Mouse (Mus musculus) urinary bladder, postnatal 4 days (tissue): ENCODE results near the gene Lifr.

ENCODE experiments used
- DNase-seq, 2 experiments: peaks; one replicate each; pipeline ENCODE4 v3.0.0; 2021 to 2022; ENCODE audit warnings: low spot score in 2 of 2

Lifr gene

DNA sequence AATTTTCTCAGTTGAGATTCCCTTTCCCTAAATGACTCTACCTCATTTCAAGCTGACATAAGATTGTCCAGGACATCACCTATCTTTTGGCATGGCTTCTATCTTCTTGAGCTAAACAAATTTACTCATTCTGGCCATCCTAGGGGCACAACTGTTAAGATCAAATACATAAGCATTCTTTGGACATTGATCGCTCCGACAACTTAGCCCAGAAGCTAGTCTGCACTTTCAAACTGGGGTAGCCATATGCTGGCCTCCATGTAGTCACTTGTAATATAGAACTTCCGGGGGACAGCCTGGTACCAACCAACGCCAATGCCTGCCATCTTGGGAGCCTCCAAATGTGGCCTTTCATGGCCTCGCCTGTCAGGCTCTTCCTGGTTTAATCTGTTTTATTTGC lies 112.6 kb downstream of the Lifr start:
- DNase-seq: no peak

DNA sequence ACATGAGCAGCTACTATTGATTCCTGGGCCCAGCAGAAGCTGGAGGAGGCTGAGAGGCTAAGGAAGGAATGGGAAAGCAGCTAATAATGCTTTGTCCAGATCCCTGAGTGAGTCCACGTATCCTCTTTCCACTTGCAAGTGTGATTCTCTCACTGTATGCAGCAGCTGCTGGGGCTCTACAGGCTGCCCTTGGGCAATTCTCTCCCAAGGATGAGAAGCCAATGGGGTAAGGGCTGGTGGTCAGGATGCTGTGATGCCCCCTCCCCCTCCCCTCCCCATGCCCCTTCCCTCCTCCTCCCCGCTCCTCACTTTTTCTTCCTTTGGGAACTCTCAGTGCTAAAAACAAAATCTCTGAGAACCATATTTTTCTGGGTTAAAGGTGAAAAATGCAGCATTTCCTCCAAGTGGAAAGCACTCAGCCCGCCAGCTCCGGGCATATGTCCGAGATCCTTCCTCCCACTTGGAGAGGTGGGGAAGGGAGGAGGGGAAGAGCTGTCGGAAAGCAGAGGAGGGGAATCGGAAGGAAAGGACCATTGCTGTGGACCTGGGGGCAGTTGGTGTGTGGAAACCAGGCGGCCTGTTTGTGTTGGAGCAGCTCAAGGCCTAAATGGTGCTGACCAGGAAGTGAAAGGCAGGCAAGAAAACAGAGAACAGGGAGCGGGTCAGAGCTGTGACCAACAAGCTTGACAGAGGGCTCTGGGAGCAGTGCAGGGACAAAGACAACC lies 113.4 kb downstream of the Lifr start:
- DNase-seq: peak; percentile 73 to 75

DNA sequence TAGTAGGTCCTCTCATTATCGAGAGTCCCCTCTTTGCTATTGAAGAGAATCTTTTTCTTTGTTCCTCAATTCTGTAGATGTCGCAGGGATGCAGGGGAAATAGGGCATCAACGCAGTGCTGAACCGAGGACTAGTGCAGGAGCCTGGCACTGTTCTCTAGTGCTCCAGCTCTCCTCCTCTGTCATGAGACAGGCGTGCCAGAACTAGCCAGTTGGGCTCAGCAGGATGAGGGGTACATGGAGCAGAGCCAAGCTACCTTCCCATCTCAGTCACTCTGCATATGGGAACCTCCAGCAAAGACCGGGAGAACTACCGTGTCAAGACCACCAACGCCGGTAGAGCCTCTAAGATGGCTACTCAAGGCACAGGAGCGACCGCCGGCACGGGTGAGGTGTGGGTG lies 114.5 kb downstream of the Lifr start:
- no peak for DNase-seq

DNA sequence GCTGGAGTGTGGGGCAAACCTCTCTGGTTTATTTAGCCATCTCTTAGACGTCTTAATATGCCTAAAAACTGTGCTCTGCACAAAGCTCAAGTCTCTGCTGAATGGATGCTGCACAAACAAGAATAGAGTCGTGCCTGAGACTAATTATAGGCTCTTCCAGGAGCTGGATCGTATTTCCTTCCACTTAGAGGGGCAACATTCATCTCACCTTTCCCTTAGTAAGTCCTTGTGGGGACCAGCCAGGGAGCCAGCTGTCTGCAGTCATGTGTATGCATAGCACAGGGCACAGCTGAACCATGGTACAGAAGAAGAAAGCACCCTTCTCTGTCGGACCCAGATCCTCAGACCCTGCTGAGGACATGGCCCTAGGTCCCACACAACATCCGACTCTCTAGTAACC lies 115.7 kb downstream of the Lifr start:
- DNase-seq: no peak

DNA sequence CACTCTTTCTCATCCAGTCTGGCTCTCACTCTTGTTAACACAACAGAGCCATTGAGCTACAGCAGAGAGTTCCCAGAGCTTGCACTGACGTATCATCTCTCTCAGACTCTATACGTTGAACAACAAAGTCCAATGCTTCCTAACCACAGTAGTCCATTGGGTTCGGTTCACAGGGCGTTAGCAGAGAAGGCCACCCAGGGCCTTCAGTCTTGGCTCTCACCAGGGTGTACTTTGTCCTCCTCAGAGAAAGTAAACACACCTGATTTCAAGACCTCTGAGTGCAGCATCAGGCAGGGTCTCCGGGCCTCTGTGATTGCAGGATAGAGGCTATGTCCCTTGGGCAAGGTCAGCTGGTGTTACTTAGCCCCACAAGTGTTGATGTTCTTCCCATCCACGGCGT lies 116.9 kb downstream of the Lifr start:
- DNase-seq: no peak

DNA sequence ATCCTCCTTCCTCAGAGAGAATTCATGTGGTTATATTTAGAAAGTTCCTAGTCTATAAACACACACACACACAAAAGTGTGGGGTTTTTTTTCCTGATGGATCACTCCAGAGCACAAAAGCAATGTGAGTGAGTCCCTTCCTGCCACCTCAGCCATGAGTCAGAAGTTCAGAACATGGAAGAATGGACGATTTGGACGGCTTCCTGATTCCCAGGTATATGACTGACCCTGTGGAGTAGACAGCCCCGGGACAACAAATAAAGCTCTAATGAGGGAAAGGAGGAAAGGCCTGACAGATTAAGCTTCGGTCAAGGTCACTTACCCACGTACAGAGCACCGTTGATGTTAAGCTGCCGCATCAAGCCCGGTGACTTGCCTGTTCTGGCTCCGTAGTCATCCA lies 117.8 kb downstream of the Lifr start:
- DNase-seq: no peak

DNA sequence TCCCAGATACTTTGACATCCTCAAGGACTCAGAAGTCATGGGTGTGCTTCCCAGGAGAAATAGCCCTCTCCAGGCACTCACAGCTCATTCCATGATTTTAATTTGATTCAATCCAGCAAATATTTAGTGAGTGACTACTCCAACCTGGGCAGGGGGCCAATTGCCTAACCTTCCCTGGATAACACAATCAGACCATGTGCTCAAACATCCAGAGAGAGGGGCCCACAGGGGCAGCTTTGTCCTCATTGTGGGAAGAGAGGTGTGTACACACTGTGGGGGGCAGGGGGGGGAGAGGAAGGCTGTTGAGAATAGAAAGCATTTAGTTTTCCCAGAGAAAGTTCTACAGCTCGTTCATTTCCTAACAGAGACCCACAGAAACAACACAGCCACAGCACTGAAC lies 123.3 kb downstream of the Lifr start:
- DNase-seq: peak in 1 of 2 experiments; percentile 38

DNA sequence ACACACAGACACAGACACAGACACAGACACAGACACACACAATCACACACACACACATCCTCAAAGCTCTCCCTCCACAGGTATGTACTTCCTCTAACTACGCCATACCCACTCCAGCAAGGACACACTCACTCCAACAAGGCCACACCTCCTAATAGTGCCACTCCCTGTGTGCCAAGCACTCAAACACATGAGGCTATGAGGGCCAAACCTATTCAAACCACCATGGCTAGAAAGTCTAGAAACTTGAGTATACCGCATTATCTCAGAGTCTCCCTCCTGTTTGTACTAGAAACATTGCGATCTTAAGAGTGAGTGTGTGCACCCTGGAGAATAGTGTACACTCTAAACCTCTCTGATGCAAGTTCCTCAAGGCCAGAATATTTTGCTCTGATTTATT lies 125.4 kb downstream of the Lifr start:
- no peak for DNase-seq

DNA sequence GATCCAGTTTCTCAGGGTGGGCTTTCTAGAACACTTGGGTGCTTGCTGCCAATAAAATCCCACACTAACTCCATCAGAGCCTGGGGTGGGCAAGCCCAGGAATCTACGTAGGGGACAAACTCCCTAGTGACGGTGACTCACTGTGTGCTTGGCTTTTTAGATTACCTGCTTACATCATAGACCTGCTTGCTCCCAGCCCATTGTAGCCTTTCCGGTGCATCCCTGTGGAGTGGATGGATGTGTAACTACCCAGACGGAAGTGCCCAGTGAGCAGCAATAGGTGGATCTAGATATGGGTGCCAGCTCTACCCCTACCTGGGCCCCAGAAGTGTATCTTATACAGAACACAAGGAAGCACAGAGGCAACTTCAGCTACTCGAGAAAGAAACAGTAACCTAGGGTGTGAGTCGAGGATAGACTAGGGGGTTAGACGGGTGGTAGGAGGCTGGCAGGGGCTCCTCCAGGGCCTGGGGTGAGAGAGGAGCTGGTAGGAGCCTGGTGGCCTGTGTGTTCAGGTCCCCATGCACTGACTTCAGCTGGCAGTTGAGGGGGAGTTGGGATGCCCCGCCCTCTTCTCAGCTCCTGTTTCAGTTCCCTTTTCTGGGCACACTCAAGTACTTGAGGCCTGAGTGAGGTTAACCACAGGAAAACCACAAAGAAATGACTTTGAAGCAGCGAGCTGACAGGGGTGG lies 126.3 kb downstream of the Lifr start:
- DNase-seq: no peak

DNA sequence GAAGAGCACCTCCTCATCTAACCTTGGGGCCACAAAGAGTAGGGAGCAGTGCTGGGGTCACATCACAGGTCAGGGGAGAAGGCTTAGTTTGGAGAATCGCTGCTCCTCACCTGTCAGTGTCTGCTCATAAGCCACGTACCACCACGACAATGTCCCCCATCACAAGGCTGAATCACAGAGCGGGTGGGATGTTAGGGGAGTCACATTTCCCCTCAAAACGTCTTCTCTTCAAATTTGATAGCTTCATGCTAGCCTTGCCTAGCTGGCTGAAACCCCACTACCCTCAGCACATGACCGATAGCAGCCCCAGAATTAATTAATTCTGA lies 126.8 kb downstream of the Lifr start:
- no peak for DNase-seq

DNA sequence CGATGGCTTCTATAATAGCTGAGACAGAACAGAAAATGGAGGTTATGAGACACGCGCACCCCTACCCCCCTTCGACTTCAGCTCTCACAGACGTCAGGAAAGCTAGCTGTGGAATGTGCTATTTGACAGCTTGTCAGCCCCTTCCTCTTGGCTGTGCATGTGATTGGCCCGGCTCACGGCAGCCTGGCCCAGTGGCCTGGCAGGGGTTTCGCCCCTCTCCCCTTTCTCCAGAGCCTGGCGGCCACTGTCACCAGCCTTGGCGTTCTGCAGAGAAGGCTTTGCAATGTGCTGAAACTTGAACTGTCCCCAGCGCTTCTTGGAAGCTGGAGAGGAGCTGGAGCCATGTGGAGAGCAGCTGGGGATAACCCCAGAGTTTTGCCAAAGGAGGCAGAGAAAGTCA lies 132.4 kb downstream of the Lifr start:
- no peak for DNase-seq

DNA sequence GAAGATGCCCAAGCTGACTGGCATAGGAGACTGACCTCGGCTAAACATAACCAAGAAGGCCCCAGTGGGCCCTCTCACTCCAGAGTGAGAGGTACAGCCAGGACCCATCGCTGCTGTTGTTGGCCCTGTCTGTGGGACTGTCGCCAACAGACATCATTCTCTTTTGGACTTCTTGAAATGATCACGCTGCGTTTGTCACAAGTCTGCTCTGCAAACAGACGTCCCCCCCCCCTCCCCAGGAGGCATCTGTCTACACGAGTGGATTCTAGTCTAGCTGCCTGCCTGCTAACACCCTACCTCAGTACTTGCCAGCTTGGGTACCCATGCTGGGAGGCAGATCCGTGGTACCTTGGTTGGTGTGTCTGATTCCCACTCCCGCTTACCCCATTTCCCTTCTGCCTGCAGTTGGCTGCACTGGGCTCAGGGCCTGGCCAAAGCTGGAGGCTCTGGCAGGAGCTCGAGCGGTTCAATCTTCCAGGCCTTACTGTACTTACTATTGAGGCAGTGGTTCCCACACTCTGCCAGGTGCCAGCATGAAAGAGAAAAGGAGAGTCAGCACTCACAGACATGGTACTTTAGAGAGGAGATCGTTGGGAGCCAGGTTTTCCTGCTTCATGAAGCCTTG lies 133.8 kb downstream of the Lifr start:
- no peak for DNase-seq

DNA sequence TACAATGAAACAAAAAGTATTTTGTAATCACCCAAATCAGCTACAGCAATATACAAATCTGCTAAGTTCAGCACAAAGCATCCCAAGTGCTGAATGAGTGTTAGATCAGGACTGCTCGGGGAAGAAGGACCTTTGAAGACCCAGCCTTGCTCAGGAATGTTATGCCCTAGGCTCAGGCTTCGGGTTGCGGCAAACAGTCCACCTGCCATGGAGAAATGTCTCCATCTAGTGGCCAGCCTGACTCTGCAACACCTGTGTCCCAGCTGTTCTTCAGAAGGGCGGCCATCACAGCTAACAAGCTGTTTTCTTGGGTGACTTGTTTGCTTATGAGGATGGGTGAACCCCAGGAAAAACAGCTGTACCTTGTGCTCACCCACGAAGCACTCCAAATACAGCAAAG lies 135.8 kb downstream of the Lifr start:
- peak; percentile 73 to 79 for DNase-seq

DNA sequence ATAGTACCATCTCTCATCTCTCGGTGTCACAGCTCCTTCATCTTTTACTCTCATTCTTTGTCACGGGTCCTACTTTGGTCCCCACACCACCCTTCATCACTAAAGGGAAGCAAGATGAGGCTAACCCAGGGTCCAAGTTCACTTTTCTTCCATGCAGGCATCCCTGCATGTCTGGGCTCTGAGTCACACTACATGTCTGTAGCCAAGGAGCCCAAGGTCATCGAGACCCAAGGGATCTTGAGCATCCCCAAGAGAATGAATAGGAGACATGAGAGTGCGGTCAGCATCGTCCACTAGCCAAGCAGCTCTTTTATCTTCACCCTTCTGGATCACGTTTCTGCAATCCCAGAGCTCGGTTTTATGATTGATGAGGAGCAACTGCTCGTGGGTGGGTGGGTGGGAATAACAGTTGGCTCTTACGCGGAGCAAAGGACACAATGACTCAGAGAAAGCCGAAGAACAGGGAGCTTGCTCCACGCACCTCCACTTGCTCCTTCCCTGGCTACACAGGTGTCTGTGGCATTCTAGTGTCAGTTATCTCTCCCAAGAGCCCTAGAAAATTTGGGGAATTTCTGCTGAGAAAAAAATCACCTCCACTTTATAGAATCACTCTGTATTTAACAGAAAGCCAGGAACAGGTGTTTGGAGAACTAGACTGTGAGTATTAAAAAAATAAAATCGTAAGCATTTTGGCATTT lies 143.1 kb downstream of the Lifr start:
- no peak for DNase-seq

DNA sequence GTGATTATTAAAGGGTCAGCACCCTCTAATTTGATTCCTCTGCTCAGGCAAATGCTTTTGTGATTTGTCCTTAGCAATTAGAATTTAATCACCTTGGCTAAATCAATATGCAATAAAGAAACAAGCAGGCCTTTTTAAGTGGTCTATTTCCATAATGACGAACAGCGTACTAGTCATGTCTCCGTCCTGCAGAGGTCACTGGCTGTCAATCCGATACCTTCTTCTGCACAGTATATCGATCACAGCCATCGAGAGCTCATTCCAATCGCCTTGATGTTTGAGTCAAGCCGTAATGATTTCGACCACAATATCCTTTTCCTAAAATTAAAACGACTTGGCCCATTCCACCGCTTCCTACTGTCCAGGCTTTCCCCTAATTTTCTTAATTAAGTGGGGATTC lies 149.5 kb downstream of the Lifr start:
- no peak for DNase-seq

DNA sequence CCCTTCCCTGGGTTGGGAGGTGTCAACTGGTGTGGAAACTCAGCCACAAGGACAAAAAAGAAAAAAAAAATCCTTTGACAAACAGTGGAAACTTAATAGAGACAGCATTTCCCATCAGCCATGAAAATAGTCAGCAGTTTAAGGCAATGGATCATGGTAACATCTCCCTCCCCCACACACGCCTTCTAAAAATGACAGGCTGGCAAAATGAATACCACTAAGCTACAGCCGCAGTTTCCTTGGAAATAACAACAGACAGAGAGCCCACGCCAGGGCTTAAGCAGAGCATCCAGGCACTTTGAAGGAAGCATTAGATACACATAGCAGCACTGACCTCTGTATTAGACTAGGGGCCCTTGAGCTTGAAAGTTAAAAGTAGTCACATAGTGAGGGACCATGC lies 150.5 kb downstream of the Lifr start:
- no peak for DNase-seq

DNA sequence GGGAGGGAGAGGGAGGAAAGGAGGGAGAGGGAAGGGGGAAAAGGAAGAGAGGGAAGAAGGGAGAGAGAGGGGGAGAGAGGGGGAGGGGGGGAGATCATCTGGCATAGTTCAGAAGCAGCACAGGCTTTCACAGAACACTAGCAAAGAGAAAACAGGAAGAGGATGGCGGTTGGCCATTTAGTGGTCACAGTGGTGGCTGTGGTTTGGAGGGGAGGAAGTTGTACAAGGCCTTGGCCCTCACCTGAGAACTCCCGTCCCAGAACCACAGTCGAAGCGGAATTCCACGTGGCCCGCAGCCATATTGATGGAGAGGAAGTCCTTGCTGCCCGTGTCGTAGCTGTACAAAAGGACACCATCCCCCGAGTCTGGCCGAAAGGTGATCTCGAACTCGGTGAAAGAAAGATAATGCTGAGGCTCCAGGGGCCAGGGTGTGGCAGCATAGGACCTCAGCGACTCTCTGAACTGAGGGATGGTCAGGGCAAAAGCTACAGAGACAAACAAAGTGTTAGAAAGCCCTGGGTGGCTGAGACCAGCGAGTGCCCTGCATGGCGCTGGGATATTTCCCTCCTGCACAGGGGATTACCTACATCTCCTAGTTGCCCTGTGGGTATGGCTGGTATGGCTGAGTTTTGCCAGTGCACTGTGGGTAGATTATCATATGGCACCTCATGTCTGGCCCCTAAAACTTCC lies 151.9 kb downstream of the Lifr start:
- no peak for DNase-seq
